Mouse (Mus musculus) MN1 (cell line): ENCODE data around the gene Zfp213.
A peak's percentile ranks its signal among the peaks of the same experiment; 100 is the strongest.

Experiments used
- DNase-seq: peaks from one replicate; pipeline ENCODE4 v3.0.0-alpha.2; 2016; ENCODE audit warnings: low spot score

Gene Zfp213

GRCm38 (mm10) chr17:23572059-23572458 is 8.0 kb upstream of the Zfp213 start:
- DNase-seq: no peak

DNA sequence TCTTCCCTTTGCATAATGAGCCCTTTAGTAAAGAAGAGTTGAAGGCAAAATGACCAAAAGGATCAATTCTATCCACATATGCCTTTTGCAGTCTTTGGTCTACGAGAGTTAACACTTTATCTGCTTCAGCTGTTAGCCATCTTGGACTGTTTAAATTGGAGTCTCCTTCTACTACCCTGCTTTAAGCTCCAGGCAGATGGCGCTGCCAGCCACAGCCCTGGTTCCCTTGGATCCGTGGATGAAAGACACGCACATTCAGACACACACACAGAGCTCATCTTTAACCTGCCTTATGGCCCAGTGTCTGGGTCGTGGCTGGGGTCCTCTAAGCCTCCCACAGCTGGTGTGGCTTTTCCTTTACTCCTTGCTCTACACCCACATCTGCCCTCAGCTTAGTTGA is 7.0 kb upstream of the Zfp213 start:
- DNase-seq: peak; percentile 61

DNA sequence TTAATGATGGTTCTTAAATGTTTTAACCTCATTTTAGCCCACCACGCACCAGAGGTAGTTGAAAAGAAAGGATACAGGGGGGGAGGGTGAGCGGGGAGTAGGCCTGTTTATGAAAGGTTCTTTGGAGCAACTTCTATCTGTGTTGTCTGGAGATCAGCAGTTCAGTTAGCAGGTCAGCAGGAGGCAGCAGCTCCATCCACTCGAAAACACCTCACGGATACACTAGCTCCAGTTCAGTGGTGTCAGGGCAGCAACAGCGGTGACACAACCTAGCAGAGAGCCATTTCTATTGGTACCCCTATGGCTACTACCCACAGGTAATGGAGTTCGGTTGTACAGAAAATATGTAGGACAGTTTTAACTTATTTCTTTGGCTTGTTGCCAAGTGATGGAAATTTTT is 6.0 kb upstream of the Zfp213 start:
- peak; percentile 78 for DNase-seq

DNA sequence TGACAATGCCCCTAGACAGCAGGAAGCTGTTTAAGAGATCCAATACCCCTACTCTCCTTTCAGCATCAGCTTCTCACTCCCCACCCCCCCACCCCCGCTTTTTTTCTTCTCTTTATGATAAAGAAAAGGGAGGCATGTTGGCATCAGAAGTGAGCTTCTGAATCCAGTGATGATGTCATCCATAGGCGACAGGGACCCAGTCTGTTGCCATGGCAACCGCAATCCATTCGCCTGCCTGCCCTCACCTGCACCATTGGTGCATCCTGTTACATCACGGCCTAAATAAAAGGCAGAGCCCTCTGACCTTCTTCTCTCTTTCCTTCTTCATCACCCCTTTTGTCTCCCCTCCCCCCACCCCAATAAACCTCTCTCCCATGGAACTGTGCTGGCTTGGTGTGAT is 4.3 kb upstream of the Zfp213 start:
- DNase-seq: no peak

DNA sequence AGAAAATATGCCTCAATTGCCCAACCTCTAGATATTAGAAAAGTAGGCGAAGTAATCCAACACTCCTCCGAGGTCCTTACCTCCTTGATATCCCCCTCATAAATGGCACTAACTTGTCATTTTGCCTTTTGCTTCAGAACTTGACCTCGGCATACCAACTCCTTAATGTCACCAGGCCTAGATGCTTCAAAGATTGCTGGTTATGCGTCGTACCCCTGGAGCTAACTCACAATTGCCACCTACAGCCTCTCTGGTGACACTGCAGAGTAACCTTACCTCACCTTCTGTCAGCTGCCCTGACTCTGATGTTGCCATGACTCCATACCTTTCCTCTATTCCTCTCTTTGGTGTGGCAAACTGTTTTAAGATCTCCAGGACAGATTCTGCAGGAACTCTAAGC is 2.7 kb upstream of the Zfp213 start:
- DNase-seq: no peak

DNA sequence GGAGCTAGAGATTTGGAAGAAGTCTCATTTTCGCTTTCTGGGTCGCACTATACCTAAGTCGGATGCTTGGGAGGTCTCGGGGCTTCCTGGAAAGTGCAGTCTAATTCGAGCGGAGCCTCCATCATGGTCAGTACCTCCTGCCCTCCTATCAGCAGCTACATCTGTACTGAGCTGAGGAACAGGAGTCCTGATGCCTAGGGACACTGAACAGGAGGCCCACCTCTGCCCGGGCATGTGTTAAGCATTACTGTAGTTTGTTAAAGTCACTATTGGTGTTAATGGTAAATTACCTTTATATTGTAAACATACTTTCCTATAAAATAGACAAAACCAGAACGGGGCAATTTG is 304 bp upstream of the Zfp213 start:
- DNase-seq: no peak

GRCm38 (mm10) chr17:23559767-23560166 is 4.3 kb downstream of the Zfp213 start:
- peak; percentile 41 for DNase-seq

GRCm38 (mm10) chr17:23555243-23555916 is 8.7 kb downstream of the Zfp213 start:
- DNase-seq: no peak

DNA sequence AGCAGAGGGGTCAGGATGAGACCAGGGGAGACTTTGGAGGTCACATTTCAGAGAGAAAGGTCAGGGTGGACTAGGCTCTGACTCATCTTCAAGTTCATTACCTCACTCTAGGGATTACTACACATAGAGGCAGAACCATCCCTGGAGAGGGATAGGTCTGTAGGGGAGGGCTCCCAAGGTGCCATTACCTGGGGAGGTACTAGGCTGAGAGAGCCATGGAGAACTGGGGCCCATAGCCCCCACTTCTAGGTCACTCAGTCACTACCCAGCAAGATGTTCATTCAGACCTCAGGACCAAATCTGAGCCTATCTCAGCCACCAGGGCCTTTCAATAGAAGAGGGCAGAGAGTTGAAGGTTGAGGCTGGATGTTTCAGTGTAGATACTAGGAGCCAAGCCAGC is 9.7 kb downstream of the Zfp213 start:
- no peak for DNase-seq

GRCm38 (mm10) chr17:23553634-23554120 is 10.4 kb downstream of the Zfp213 start:
- no peak for DNase-seq

DNA sequence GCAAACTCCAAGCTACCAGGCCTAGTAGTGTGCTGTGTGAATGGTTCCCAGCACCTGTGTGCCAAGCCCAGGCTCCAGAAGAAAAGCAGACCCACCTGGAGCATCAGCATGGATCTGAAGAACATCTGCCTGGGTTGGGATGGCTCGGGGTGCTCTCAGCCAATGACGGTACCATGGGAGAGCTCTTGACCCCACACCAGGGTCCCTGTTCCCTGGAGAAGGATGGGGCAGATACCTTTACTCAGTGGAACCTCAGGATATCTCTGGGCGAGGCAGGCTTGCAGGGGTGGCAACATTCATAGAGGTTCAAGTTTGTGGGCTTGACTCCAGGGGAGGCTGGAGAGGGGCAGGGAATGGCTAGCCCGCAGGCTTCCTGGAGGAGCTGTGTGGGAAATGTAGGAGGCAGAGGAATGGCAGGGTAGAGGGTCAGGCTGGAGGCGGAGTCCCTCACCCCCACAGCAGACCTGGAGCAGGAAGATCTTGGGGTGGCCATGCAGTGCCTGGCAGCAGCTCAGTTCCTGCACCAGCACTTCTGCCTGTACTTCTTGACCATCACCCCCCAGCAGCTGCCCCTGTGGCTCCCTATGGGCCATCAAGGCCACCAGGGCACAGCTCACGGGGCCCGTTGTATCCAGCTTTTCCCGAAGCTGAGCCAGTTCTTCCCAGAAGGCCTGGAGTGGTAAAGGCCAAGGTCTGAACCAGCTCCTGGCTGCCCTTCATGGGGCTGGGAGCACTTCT is 11.0 kb downstream of the Zfp213 start:
- DNase-seq: no peak

DNA sequence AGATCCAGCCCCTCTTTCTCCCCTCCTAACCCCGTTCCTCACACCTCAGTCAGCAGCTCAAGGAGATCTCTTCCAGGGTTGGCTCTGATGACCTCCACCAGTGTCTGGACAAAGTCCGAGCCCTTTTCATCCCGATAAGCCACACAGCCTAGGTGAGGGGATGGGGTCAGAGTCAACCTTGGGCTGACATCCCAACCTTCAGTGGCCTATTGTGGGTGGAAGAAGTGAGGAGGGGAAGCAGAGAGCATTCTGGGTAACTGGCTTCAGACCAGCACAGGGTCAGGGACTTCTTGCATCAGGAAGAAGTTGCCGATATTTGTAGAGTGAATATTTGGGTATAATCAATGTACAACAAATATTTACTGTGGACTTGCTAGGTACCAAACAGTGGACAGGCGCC is 12.1 kb downstream of the Zfp213 start:
- no peak for DNase-seq

GRCm38 (mm10) chr17:23551416-23551815 is 12.6 kb downstream of the Zfp213 start:
- DNase-seq: no peak

DNA sequence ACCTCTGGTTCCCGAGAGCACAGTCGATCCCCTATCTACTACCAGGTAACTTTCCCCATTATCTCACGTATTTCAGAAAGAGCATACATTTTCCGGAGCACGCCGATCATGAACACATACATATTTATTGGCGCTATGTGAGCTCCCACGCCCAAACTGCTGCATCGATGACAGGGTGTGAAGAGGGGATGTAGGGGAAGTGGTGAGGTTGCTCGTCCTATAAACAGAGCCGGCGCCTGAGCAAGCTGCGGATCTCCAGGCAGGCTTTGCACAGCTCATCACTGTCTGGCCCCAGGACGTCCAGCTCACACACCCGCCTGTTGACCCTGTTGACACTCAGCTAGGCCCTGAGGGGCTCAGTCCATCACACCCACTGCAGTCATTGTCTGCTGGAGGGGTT is 13.2 kb downstream of the Zfp213 start:
- peak; percentile 58 for DNase-seq

DNA sequence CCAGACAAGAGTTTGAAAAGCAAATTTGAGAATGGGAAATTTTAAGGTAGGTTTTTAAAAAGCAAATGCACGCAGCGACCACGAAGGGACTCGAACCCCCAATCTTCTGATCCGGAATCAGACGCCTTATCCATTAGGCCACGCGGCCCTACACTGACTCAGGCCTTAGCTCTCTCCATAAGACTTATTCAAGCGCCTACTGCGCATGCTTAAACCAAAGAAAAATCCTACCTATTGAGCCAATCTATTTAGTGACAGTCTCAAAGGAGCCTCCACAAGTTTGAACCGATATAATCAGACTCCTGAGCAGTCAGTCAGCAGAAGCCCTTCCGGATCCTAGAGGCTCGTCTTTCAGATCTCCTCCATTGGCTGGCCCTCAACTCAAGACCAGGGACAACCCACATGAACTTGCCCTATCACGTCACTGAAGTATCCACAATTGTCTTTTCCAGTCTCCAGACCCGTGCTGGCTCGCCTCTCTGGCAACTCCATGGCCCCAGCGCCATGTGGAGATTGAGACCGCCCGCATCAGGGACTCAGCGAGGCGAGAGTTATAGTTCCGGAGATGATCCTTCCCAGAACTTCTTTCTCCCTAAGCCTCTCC is 13.7 kb downstream of the Zfp213 start:
- peak; percentile 95 for DNase-seq

- peak; percentile 80 for DNase-seq
These were observed 14.6 kb downstream of the Zfp213 start for GRCm38 (mm10) chr17:23549441-23549840.

- DNase-seq: peak; percentile 96
These were observed 15.4 kb downstream of the Zfp213 start for GRCm38 (mm10) chr17:23548615-23549014.

DNA sequence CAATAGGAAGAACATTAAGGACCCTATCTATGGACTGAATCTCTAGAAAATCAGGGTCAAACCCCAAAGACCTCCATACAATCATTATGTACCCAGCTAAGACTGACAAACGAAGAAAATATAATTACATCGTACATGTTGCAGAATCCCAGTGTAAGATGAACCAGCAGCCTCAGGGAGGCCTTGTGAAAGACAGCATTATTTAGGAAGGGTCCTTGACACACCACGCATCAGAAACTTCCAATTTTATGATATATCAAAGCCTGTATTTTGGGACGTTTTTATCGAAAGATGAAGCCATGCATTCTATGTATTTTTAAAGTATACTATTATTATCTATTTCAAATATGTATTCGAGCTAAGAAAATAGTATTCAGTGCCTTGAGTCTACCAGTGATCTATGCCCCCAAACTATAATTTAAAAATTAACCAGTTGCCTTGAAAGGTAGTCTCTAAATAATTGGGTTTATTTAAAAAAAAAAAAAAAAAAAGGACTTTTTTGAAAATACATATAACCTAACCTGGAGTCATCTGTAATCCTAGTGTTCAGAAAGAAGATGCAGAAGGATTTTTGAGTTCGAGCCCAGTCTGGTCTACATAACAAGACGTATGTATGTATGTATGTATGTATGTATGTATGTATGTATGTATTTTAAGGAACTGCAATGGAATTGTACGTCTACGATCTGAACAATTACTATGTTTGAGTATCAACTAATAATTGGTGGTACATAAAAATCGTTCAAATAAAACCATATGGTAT is 16.2 kb downstream of the Zfp213 start:
- peak; percentile 60 for DNase-seq

DNA sequence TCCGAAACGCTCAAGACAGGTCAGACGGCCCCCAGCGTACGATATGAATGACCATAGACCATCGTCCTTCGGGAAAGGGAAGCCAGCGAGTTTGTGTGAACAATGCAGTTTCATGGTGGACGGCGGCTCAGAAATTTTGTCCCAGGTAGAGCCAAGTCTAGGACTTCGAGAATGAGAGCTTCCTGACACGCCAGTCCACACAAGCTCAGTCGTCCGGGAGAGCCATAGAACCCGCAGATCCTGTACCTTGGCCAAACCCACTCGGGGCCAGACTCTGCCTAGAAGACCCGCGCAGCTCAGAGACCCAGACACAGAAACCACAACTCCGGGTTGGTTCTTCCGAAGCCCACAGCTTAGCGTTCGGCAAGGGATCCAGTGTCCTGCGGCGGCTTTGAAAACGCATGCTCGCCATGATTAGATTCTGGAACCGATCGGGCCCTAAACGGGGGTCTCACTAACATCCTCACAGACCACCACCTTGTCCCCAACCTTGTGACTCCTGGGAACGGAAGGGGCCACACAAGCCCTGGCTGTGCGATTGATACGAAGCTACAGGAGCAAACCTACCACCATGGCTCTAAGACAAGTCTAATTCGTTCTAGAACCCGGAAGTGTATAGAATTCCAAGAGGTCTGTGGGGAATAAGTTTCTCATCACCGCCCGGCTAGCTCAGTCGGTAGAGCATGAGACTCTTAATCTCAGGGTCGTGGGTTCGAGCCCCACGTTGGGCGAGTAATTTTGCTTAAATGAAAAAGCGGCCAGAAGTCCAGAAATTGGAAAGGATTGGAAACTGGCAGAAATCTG is 17.1 kb downstream of the Zfp213 start:
- DNase-seq: peak; percentile 95

DNA sequence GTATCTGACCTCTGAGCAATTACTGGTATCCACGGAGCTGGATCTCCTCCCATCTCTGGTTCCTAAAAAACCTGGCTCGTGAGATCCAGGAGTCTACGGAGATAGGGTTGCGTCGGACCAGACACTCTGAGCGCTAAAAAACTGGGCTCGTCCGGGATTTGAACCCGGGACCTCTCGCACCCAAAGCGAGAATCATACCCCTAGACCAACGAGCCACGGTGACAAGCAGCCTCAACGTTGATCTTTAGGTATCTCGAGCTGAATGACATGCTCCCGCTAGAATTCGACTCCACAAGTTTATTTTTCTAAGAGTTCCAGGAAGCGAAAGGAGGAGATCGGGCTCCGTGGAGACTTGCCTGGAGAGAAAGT is 17.7 kb downstream of the Zfp213 start:
- peak; percentile 91 for DNase-seq

DNA sequence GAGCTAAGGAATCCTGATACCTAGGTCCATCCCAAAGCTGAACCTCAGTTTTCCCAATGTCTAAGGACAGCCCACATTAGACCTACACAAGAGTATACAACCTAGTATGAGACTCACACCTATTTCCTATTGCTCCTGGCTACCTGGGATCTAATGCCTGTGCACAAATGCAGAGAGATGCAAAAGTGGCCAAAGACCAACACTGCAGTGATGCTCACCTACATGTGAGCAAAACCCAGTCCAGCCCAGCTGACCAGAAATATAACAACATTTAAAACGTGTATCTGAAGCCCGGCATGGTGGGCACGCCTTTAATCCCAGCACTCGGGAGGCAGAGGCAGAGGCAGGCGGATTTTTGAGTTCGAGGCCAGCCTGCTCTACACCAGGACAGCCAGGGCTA is 18.2 kb downstream of the Zfp213 start:
- no peak for DNase-seq

DNA sequence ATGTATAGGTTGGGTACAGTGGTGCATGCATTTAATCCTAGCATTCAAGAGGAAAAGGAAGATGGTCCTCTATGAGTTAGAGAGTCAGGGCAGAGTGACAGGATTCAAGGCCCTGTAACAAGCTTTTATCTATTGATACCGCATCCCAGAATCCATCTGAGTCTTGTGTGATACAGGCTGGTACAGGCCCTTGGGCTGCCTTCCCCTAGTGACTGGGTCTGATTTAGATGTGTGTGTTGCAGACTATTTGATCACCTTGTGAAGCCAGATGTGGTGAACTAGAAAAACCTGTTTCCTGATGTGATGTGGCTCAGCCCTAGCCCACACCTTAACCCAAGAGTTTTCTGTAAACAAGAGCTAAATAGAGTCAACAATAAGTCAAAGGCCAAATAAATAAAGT is 19.3 kb downstream of the Zfp213 start:
- DNase-seq: no peak
